Mouse (Mus musculus) embryonic facial prominence, embryonic 13.5 days (tissue): ENCODE results near the gene Rpp14. TPM values are rescaled to one million over a fixed set of nuclear protein-coding genes. Genes with fewer than 3 reads are reported as not detected.
A peak's percentile ranks its signal among the peaks of the same experiment; 100 is the strongest.

ENCODE experiments used
- ATAC-seq: fragments of 200-750 bp; cut with Nextera tagmentation; 2 replicates; pipeline ENCODE4 v1.8.0; 2017; ENCODE audit warnings: low read depth; ENCODE audit not compliant: insufficient number of reproducible peaks, insufficient read depth, low FRiP score, low TSS enrichment
- H3K27ac ChIP-seq: fragments of 300-500 bp; sonication (generic); 2 replicates; pipeline ENCODE4 v1.5.1; 2015; ENCODE audit warnings: moderate library complexity, mild to moderate bottlenecking, inconsistent platforms
- H3K27me3 ChIP-seq: fragments of 300-500 bp; sonication (generic); 2 replicates; pipeline ENCODE4 v1.6.1; 2015; ENCODE audit warnings: mild to moderate bottlenecking, inconsistent platforms
- H3K36me3 ChIP-seq: fragments of 300-500 bp; sonication (generic); 2 replicates; pipeline ENCODE4 v1.6.1; 2015; ENCODE audit warnings: mild to moderate bottlenecking, inconsistent platforms
- H3K4me1 ChIP-seq: fragments of 300-500 bp; sonication (generic); 2 replicates; pipeline ENCODE4 v1.6.1; 2015; ENCODE audit warnings: inconsistent platforms
- H3K4me2 ChIP-seq: fragments of 300-500 bp; sonication (generic); 2 replicates; pipeline ENCODE4 v1.6.1; 2015; ENCODE audit warnings: moderate library complexity, mild to moderate bottlenecking, inconsistent platforms
- H3K4me3 ChIP-seq: fragments of 300-500 bp; sonication (generic); 2 replicates; pipeline ENCODE4 v1.5.1; 2015; ENCODE audit warnings: mild to moderate bottlenecking, inconsistent platforms
- H3K9ac ChIP-seq: fragments of 300-500 bp; sonication (generic); 2 replicates; pipeline ENCODE4 v1.6.1; 2015; ENCODE audit warnings: mild to moderate bottlenecking, inconsistent platforms
- H3K9me3 ChIP-seq: fragments of 300-500 bp; sonication (generic); 2 replicates; pipeline ENCODE4 v1.6.1; 2016; ENCODE audit warnings: inconsistent platforms
- WGBS: fragments of 180-500 bp; shearing (Covaris S2); methylation state at CpG from one replicate; pipeline ENCODE4 v1.1.7; 2015; ENCODE audit warnings: mixed read lengths; 5-methylcytosine and 5-hydroxymethylcytosine counted together
- polyA plus RNA-seq: library from polyadenylated mRNA; unstranded; fragments of >200 nt; fragmentation: Nextera tagmentation; extraction: Ambion mirVana; gene quantifications from 2 replicates; pipeline ENCODE4 v1.2.1, GENCODE M21; 2015

The Rpp14 gene
- polyA plus RNA-seq, 1 experiment from 2014 or later: 59.5 TPM

DNA sequence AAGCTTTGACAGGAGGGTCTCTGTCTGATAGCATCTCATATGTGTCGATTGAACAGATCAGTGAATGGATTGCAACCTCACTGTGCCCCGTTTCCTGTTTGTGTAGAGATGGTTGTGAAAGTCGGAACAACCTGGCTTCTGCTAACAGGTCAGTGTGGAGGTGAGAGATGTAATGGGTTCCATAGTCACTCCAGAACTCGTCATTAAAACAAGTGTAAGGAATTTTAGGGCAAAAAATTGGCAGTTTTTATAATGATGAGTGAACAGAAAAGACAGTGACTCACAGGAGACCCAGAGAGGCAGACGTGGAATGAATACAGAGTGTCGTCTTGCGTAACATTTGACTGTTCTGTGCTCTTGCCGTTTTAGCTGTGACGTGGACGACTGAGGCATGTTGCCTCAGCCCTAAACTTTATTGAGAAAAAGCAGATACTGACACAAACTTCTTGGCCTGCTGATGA lies 19.4 kb downstream of the Rpp14 start:
- H3K4me1 ChIP-seq: peaks cover 10% of the 10 kb centered on the region; the same call in 1 of the 2 replicates
- no peak overlapping the region for H3K9ac ChIP-seq
- H3K27me3 ChIP-seq: no peaks in the 10 kb centered on the region
- no peaks in the 10 kb centered on the region for H3K36me3 ChIP-seq
- no peaks in the 10 kb centered on the region for H3K9me3 ChIP-seq
- WGBS: 56% methylated on average over 10 of the region's 10 CpGs
- no peak overlapping the region for H3K27ac ChIP-seq
- peak overlapping the region; percentile 92 for H3K4me3 ChIP-seq
- ATAC-seq: no peak
- peak overlapping the region; percentile 79 for H3K4me2 ChIP-seq

DNA sequence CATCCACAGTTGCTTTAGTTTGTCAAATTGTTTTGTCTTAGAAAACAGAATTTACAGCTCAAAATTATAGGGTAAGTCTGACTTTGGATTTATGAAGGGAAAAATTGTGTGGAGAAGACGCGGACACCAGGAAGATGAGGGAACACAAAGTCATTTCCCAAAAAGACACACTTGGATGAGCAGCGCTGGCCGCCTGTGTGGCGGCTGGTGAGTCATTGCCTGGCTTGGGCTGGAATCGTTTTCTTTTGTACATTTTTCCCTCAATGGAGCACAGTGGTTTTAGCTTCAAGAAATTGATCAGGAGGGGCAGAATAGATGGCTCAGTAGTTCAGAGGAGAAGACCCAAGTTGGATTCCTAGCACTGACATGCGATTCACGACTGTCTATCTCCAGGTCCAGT lies 21.7 kb downstream of the Rpp14 start:
- Histone ChIP-seq H3K4me3 (no peak overlapping the region), H3K36me3 (peaks cover 1% of the 10 kb centered on the region; the same call in 1 of the 2 replicates), H3K9ac (no peak overlapping the region), H3K4me2 (no peak overlapping the region), H3K27ac (no peak overlapping the region), H3K4me1 (peaks cover 10% of the 10 kb centered on the region; the same call in 1 of the 2 replicates), H3K27me3 (no peaks in the 10 kb centered on the region), H3K9me3 (no peaks in the 10 kb centered on the region)
- WGBS: 92% methylated on average over 8 of the region's 8 CpGs
- ATAC-seq: no peak

DNA sequence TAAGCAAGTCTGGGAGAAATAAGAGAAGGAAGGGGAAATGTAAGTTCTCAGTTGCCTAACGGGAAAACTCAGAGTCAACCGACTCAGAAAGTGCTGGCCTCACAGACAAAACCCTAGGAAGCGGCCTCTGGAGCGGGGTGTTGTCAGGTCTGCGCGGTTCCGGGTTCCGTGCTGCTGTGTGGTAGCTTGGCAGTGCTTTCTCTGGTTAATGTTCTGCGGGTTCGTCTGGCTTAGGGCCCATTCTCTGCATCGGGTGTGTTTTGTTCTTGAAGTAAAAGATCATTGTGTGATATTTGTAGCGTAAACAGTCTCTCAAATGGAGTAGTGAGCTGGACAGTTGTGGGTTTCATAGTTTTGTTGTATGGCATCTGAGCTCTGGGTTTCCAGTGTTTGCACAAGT lies 22.5 kb downstream of the Rpp14 start:
- ATAC-seq: no peak
- Histone ChIP-seq H3K27me3 (no peaks in the 10 kb centered on the region), H3K4me1 (peaks cover 10% of the 10 kb centered on the region; the same call in 1 of the 2 replicates), H3K9me3 (no peaks in the 10 kb centered on the region), H3K9ac (no peak overlapping the region), H3K27ac (no peak overlapping the region), H3K36me3 (peaks cover 5% of the 10 kb centered on the region; the same call in 1 of the 2 replicates), H3K4me3 (no peak overlapping the region), H3K4me2 (no peak overlapping the region)
- 83% methylated on average over 12 of the region's 12 CpGs for WGBS

DNA sequence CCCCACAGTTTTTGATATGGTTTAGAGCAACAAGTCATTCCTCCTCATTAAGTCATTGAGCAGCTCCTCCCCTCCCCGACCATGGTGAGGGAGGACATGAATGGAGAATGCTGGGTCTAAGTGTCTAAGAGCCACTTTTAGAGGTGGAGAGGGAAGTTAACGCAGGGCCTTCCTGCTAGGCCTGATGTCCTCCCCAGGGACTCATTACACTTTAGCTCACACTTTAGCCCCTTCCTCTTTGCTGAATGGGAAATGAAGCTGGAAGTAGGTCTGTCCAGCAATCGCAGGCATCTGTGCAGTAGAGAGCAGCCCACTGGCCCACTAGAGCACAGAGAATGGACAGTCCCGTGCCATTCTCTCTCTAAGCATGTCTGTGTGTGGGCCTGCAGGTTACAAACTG lies 27.9 kb downstream of the Rpp14 start:
- Histone ChIP-seq H3K9ac (no peak overlapping the region), H3K36me3 (peaks cover 5% of the 10 kb centered on the region; the same call in 1 of the 2 replicates), H3K4me3 (no peak overlapping the region), H3K27me3 (no peaks in the 10 kb centered on the region), H3K27ac (no peak overlapping the region), H3K4me1 (no peaks in the 10 kb centered on the region), H3K9me3 (no peaks in the 10 kb centered on the region), H3K4me2 (no peak overlapping the region)
- WGBS: 78% methylated on average over 4 of the region's 4 CpGs
- ATAC-seq: no peak

DNA sequence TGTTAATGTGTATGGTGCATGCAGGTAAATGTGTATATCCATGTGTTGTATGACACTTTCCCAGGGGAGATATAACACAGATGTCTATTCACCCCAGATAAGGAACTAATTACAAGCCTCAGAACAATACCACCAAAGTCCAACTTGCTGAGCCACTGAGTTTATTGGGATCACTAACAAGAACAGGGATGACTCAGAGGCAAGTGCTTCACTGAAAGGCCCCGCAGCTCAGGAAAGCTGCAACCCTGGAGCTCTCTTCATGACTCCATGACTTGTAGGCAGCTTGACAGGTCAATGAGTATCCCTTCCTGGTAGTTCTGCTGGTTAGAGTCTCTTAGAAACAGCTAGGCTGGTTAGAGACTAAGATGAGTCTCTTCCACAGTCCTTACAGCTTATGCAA lies 28.8 kb downstream of the Rpp14 start:
- Histone ChIP-seq H3K9me3 (no peaks in the 10 kb centered on the region), H3K4me2 (no peak overlapping the region), H3K27ac (no peak overlapping the region), H3K27me3 (no peaks in the 10 kb centered on the region), H3K4me3 (no peak overlapping the region), H3K4me1 (no peaks in the 10 kb centered on the region), H3K36me3 (peaks cover 5% of the 10 kb centered on the region; the same call in 1 of the 2 replicates), H3K9ac (no peak overlapping the region)
- WGBS: 96% methylated on average over 1 of the region's 1 CpGs
- ATAC-seq: no peak

DNA sequence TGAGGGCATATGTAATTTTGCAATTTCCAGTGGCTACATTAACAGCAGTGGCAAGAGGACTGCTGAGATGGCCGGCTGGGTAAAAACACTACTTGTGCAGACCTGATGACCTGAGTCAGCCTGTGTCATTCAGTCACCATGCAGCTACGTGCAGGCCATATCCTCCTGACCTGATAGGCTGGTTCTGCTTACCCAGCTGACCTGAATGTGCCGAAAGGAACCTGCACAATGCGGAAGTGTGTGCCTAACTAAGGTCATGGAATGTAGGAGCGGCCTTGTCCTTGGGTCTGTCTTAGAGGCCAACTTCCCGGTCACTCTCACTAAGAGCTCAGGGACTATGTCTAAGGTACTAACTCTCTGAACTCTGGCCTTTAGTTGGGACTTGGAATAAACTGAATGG lies 31.4 kb downstream of the Rpp14 start:
- Histone ChIP-seq H3K4me3 (no peak overlapping the region), H3K9ac (no peak overlapping the region), H3K4me2 (no peak overlapping the region), H3K9me3 (no peaks in the 10 kb centered on the region), H3K36me3 (peaks cover 5% of the 10 kb centered on the region; the same call in 1 of the 2 replicates), H3K27ac (no peak overlapping the region), H3K27me3 (no peaks in the 10 kb centered on the region), H3K4me1 (no peaks in the 10 kb centered on the region)
- 87% methylated on average over 6 of the region's 6 CpGs for WGBS
- ATAC-seq: no peak

DNA sequence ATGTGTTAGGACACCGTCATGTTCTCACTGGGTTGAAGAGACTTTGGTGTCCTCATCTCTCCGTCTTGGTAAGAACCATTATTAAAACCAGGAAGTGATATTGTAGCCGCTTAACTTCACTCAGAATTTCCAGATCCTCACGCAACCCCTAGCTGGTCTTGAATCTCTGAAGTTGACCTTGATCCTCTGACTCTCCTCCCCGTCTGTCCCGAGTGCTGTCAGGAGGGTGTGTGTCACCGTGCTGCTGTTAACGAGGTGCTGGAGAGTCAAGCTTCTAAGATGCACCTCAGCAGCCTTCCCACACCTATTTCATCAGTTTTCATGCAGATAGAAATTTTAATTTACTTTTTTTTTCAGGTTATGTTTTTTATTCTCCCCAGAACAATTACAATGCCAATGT lies 31.9 kb downstream of the Rpp14 start:
- no peak overlapping the region for H3K4me3 ChIP-seq
- H3K4me2 ChIP-seq: no peak overlapping the region
- peaks cover 2% of the 10 kb centered on the region; the same call in 1 of the 2 replicates for H3K36me3 ChIP-seq
- H3K9me3 ChIP-seq: no peaks in the 10 kb centered on the region
- H3K9ac ChIP-seq: no peak overlapping the region
- H3K4me1 ChIP-seq: no peaks in the 10 kb centered on the region
- no peak overlapping the region for H3K27ac ChIP-seq
- no peaks in the 10 kb centered on the region for H3K27me3 ChIP-seq
- 89% methylated on average over 8 of the region's 8 CpGs for WGBS
- ATAC-seq: no peak

DNA sequence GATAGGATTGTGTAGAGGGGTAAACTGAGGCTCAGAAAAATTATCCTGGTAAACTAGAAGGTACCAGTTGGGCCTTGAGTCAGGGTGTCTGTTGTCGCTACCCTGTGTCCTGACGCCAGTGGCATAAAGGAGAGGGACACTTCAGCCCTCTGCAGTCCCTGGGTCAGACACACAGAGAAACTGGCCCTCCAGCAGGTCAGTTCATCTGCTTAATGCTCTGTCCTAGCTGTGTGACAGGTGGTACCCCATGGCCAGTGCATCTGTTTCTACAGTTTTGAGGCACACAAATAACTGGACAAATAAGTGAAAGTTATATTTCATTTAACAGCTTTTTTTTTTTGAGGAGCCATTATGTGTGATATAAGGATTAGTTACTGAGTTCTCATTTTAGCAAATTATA lies 33.4 kb downstream of the Rpp14 start:
- 87% methylated on average over 2 of the region's 2 CpGs for WGBS
- no peak overlapping the region for H3K4me3 ChIP-seq
- H3K27ac ChIP-seq: no peak overlapping the region
- no peak overlapping the region for H3K4me2 ChIP-seq
- H3K9me3 ChIP-seq: no peaks in the 10 kb centered on the region
- H3K4me1 ChIP-seq: no peaks in the 10 kb centered on the region
- H3K9ac ChIP-seq: no peak overlapping the region
- H3K36me3 ChIP-seq: no peaks in the 10 kb centered on the region
- ATAC-seq: no peak
- H3K27me3 ChIP-seq: no peaks in the 10 kb centered on the region

DNA sequence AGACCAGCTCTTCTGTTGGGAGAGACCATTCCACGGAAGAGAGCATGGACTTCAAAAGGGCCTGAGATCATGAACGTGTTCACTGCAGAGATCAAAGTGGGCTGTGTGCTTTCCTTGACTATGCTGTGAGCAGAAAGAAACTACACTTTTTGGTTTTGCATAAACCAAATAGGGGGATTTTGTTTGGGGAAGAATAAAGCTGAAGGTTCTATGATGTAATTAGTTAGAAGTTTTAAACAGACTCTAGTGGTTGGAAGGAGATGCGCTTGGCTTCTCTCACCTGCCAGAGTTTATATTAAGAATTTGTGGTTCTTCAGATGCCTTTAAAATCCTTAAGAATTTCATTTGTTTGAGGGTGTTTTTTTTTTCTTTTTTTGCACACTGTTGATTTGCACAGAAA lies 34.1 kb downstream of the Rpp14 start:
- H3K9me3 ChIP-seq: no peaks in the 10 kb centered on the region
- ATAC-seq: no peak
- no peak overlapping the region for H3K4me3 ChIP-seq
- H3K9ac ChIP-seq: no peak overlapping the region
- 52% methylated on average over 3 of the region's 3 CpGs for WGBS
- no peak overlapping the region for H3K27ac ChIP-seq
- H3K4me1 ChIP-seq: no peaks in the 10 kb centered on the region
- H3K4me2 ChIP-seq: no peak overlapping the region
- H3K27me3 ChIP-seq: no peaks in the 10 kb centered on the region
- no peaks in the 10 kb centered on the region for H3K36me3 ChIP-seq

DNA sequence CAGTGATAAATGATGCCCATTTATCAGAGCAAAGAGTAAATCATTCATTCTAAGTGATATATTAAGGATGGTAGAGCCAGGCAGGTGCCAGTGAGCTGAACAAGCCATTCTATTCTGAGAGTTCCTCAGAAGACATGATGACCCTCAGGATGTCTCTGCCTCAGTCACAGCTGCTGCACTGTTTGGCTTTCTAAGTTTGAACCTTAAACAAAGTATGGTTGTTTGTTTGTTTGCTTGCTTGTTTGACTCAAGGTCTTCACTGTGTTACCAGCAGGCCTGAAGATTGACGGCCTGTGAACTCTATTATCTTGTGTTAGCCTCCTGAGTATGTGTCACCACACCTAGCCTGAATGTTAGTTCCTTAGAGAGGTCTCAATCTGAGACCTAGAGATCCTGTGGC lies 34.6 kb downstream of the Rpp14 start:
- no peaks in the 10 kb centered on the region for H3K4me1 ChIP-seq
- no peaks in the 10 kb centered on the region for H3K9me3 ChIP-seq
- no peak overlapping the region for H3K9ac ChIP-seq
- no peaks in the 10 kb centered on the region for H3K36me3 ChIP-seq
- no peak overlapping the region for H3K4me3 ChIP-seq
- 80% methylated on average over 1 of the region's 1 CpGs for WGBS
- ATAC-seq: no peak
- no peak overlapping the region for H3K27ac ChIP-seq
- H3K27me3 ChIP-seq: no peaks in the 10 kb centered on the region
- no peak overlapping the region for H3K4me2 ChIP-seq

DNA sequence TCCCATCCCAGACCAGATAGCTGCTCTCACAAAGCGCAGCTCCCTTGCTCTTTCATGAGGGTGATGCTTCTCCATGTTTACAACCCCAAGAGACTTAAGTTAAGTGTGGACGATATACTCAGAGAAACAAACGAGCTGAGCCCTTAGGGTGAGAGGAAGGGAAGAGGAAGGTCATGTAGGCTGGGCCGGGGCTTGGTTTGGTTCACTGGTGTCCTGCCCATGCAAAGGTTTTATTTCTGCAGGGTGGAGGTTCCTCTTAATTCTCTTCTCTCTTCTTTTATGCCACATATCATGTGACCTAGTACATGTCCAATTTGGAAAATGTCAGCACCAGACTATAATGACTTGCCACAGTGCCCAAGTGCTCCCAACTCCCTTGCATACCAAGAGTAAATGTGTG lies 35.6 kb downstream of the Rpp14 start:
- Histone ChIP-seq H3K9me3 (no peaks in the 10 kb centered on the region), H3K27me3 (no peaks in the 10 kb centered on the region), H3K36me3 (peaks cover 5% of the 10 kb centered on the region; the same call in 1 of the 2 replicates), H3K4me3 (no peak overlapping the region), H3K9ac (no peak overlapping the region), H3K4me2 (no peak overlapping the region), H3K27ac (no peak overlapping the region), H3K4me1 (no peaks in the 10 kb centered on the region)
- no peak for ATAC-seq
- WGBS: 85% methylated on average over 4 of the region's 4 CpGs

DNA sequence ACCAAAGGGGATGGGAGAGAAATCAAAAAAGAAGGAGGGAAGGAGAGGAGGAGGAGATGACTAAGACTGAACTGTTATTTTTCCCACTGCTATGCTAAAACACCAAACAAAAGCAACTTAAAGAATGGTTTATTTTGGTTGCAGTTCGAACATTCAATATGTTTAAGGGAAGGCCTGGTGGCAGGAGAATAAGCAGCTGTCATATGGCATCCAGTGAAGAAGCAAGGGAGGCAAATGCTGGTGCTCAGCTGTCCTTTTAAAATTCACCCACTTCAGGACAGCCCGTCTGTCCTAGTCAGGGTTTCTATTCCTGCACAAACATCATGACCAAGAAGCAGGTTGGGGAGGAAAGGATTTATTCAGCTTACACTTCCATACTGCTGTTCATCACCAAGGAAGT lies 37.2 kb downstream of the Rpp14 start:
- Histone ChIP-seq H3K4me3 (no peak overlapping the region), H3K36me3 (peaks cover 17% of the 10 kb centered on the region), H3K27ac (no peak overlapping the region), H3K9ac (no peak overlapping the region), H3K4me1 (no peaks in the 10 kb centered on the region), H3K9me3 (no peaks in the 10 kb centered on the region), H3K27me3 (no peaks in the 10 kb centered on the region), H3K4me2 (no peak overlapping the region)
- ATAC-seq: no peak
- 85% methylated on average over 2 of the region's 2 CpGs for WGBS

DNA sequence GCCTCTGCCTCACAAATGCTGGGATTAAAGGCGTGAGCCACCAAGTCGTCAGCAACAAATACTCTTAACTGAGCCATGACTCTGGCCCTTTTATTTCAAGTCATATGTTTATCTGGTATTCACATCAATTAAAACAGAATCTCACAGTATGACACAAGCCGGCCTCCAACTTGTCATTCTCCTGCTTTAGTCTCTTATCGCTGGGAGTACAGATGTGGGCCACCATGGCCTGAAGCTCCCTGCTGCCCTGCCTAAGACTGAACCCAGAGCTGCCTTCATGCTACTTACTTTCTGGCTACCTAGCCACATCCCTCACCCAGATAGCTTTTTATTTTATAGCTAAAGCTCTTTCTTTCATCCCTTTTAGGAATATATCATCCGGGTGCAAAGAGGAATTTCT lies 39.3 kb downstream of the Rpp14 start:
- no peak for ATAC-seq
- Histone ChIP-seq H3K4me2 (no peak overlapping the region), H3K9me3 (no peaks in the 10 kb centered on the region), H3K27ac (no peak overlapping the region), H3K4me3 (no peak overlapping the region), H3K36me3 (peaks cover 25% of the 10 kb centered on the region), H3K9ac (no peak overlapping the region), H3K4me1 (no peaks in the 10 kb centered on the region), H3K27me3 (no peaks in the 10 kb centered on the region)
- WGBS: 89% methylated on average over 5 of the region's 5 CpGs
